Mouse (Mus musculus): ENCODE results near the gene Nlrp2.

The Nlrp2 gene

GRCm38 (mm10) chr7:5350935-5351334 lies at the start of gene Nlrp2:
Nlrp2 (minus strand) TSS chr7:5351035.
- no peak for DNase-seq (ENCODE audit: low spot score)

GRCm38 (mm10) chr7:5366724-5367123 lies 15.9 kb upstream of the Nlrp2 start:
- DNase-seq (ENCODE audit: low spot score): no peak

GRCm38 (mm10) chr7:5363599-5363998 lies 12.8 kb upstream of the Nlrp2 start:
- DNase-seq (ENCODE audit: low spot score): no peak

- DNase-seq (ENCODE audit: low spot score): no peak
Observed at GRCm38 (mm10) chr7:5350237-5350636, 598 bp downstream of the Nlrp2 start, which contains the start of gene Gm5065. Gm5065 (plus strand) TSS chr7:5350537.

GRCm38 (mm10) chr7:5327511-5327910 lies 23.3 kb downstream of the Nlrp2 start:
- DNase-seq (ENCODE audit: low spot score): no peak

- no peak for DNase-seq (ENCODE audit: low spot score)
Observed at GRCm38 (mm10) chr7:5288281-5288680, 62.6 kb downstream of the Nlrp2 start.

GRCm38 (mm10) chr7:5263051-5263450 lies 87.8 kb downstream of the Nlrp2 start:
- DNase-seq (ENCODE audit: low spot score): no peak

All from layer of hippocampus, adult 11-12 months (tissue).